Mouse (Mus musculus): ENCODE results near the gene Plcb1. TPM values are rescaled to one million over a fixed set of nuclear protein-coding genes. Genes with fewer than 3 reads are reported as not detected.

The Plcb1 gene
- polyA plus RNA-seq, 1 experiment from 2014 or later = 11.4 TPM

GRCm38 (mm10) chr2:134915035-134915434 is 129.2 kb downstream of the Plcb1 start:
- H3K4me2 ChIP-seq = no peak overlapping the region
- H3K27me3 ChIP-seq = no peaks in the 10 kb centered on the region
- no peaks in the 10 kb centered on the region for H3K36me3 ChIP-seq
- H3K4me1 ChIP-seq (replicated peaks) = peaks cover 9% of the 10 kb centered on the region; the same call in 1 of the 2 replicates
- H3K4me3 ChIP-seq (replicated peaks) = no peak overlapping the region
- H3K9ac ChIP-seq (replicated peaks) = no peak overlapping the region
- no peak for ATAC-seq (ENCODE audit: insufficient number of reproducible peaks, insufficient read depth, low FRiP score, low TSS enrichment, low read depth)
- 88% methylated on average over 3 of the region's 3 CpGs for WGBS
- H3K27ac ChIP-seq = no peak overlapping the region
- no peaks in the 10 kb centered on the region for H3K9me3 ChIP-seq

DNA sequence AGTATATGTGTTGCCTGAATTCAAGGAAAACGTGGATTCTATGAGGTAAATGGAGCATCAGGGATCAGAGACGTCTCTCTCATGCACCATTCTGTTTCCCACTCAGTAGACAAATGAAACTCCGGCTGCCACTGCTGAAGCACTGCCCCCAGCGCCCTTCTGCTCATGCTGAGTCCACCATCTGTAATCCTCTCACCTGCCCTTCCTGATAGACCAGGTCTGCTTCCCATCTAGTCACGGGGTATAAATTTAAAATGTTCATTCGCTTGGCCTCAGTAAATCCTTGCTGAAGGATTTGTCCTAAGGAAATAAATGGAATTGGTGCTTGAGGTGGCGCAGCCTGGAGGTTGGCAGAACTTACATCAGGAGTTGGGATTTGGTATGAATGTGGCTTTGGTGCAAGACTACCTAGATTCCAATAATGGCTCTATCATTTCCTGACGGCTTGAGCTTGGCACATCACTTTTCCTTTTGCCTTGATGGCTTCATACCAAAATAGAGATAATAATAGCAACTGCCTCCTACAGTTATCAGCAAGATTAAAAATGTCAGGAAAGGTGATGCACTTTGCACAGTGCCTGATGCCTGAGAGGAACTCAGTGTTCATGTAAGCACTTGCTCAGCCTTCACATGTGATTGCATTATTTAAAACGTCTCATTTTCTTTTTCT is 134.9 kb downstream of the Plcb1 start:
- Histone ChIP-seq H3K4me2 (no peak overlapping the region), H3K4me3 (replicated peaks) (no peak overlapping the region), H3K27ac (no peak overlapping the region), H3K9me3 (no peaks in the 10 kb centered on the region), H3K9ac (replicated peaks) (no peak overlapping the region), H3K36me3 (no peaks in the 10 kb centered on the region), H3K27me3 (no peaks in the 10 kb centered on the region), H3K4me1 (replicated peaks) (no peaks in the 10 kb centered on the region)
- WGBS = 79% methylated on average over 9 of the region's 9 CpGs
- ATAC-seq (ENCODE audit: insufficient number of reproducible peaks, insufficient read depth, low FRiP score, low TSS enrichment, low read depth) = no peak

DNA sequence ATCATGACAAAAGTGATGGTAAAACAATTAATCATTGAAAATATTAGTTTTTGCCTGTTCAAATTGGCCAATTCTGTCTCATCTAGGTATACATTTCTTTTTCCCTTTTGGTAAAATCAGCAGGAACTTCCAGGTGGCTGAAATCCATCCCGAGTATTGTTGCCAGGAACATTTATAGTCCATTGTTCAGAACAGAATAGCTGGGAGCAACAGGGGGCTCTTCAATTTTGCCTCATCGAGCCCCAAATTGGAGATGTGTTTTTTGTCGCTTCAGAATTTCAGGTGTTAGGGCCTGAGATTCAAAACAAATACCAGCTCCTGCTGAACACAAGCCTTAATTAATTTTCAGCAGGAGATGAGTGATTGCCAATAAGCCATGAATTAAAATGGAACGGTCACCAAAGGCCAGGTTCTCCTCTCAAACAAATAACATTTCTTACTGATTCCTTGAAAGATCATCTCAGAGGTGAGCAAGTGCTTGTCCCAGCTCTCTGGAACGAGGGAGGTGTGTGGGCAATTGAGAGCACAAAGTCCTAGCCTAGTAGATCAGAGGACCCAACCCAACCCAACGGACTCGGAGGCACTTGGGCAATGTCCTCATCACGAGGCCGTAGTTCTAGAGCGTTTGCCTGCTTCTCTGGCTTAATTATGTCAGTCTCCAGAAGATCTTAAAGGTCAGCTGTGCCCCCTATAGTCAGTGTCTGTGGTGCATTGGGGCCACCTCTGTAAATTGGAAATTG is 136.9 kb downstream of the Plcb1 start:
- H3K9ac ChIP-seq (replicated peaks) = no peak overlapping the region
- H3K9me3 ChIP-seq = no peaks in the 10 kb centered on the region
- ATAC-seq (ENCODE audit: insufficient number of reproducible peaks, insufficient read depth, low FRiP score, low TSS enrichment, low read depth) = no peak
- H3K27ac ChIP-seq = no peak overlapping the region
- 84% methylated on average over 10 of the region's 10 CpGs for WGBS
- H3K4me3 ChIP-seq (replicated peaks) = no peak overlapping the region
- H3K27me3 ChIP-seq = no peaks in the 10 kb centered on the region
- no peak overlapping the region for H3K4me2 ChIP-seq
- H3K4me1 ChIP-seq (replicated peaks) = no peaks in the 10 kb centered on the region
- no peaks in the 10 kb centered on the region for H3K36me3 ChIP-seq

DNA sequence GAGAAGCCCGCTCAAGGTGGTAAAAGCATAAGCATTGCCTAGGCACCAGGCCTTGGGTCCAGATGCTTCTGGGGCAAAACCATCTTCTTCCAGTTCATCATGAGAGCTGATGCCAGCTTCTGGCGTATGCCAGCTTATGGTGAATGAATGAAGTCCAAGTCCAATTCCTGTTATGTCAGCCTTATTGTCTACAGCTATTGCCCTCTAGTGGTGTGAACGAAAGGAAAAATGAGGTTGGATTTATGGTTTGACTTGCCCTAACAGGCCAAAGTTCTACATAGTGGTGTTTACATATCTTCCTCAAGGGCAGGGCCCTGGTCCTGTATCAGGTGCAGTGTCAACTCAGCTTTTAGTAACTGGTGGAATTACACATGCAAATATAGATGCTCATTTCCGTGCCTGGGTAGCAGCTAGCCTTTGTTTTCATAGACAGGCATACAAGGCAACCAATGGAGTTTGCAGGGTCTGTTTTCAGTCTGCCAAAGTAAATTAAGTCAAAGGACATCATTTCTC is 138.3 kb downstream of the Plcb1 start:
- no peak overlapping the region for H3K9ac ChIP-seq (replicated peaks)
- H3K4me2 ChIP-seq = no peak overlapping the region
- ATAC-seq (ENCODE audit: insufficient number of reproducible peaks, insufficient read depth, low FRiP score, low TSS enrichment, low read depth) = no peak
- 92% methylated on average over 4 of the region's 4 CpGs for WGBS
- no peaks in the 10 kb centered on the region for H3K27me3 ChIP-seq
- H3K9me3 ChIP-seq = no peaks in the 10 kb centered on the region
- no peak overlapping the region for H3K4me3 ChIP-seq (replicated peaks)
- no peaks in the 10 kb centered on the region for H3K36me3 ChIP-seq
- no peak overlapping the region for H3K27ac ChIP-seq
- H3K4me1 ChIP-seq (replicated peaks) = no peaks in the 10 kb centered on the region

GRCm38 (mm10) chr2:134926266-134926665 is 140.4 kb downstream of the Plcb1 start:
- Histone ChIP-seq H3K27me3 (no peaks in the 10 kb centered on the region), H3K9me3 (no peaks in the 10 kb centered on the region), H3K36me3 (no peaks in the 10 kb centered on the region), H3K4me3 (replicated peaks) (no peak overlapping the region), H3K27ac (no peak overlapping the region), H3K9ac (replicated peaks) (no peak overlapping the region), H3K4me2 (no peak overlapping the region), H3K4me1 (replicated peaks) (no peaks in the 10 kb centered on the region)
- ATAC-seq (ENCODE audit: insufficient number of reproducible peaks, insufficient read depth, low FRiP score, low TSS enrichment, low read depth) = no peak
- WGBS = 71% methylated on average over 1 of the region's 1 CpGs

DNA sequence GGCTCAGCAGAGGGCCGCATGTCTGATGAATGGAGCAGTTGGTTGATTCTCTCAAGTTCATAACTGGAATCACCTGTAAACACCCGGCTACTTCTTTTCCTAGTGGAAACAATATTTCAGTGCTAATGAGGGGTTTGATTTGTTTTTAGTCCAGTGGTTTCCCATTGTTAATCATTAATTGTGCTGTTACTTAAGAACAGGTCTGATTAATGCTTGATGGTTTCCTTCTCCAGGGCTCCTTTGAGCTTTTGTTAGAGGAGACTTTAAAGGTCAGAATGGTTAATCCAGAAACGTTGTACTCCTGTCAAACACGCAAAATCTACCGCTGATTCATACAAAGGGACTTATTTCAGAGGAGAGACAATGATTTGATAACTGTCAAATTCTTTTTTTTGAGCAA is 141.2 kb downstream of the Plcb1 start:
- Histone ChIP-seq H3K4me1 (replicated peaks) (no peaks in the 10 kb centered on the region), H3K9ac (replicated peaks) (no peak overlapping the region), H3K9me3 (no peaks in the 10 kb centered on the region), H3K4me3 (replicated peaks) (no peak overlapping the region), H3K36me3 (no peaks in the 10 kb centered on the region), H3K27ac (no peak overlapping the region), H3K27me3 (no peaks in the 10 kb centered on the region), H3K4me2 (no peak overlapping the region)
- 37% methylated on average over 5 of the region's 5 CpGs for WGBS
- ATAC-seq (ENCODE audit: insufficient number of reproducible peaks, insufficient read depth, low FRiP score, low TSS enrichment, low read depth) = no peak

DNA sequence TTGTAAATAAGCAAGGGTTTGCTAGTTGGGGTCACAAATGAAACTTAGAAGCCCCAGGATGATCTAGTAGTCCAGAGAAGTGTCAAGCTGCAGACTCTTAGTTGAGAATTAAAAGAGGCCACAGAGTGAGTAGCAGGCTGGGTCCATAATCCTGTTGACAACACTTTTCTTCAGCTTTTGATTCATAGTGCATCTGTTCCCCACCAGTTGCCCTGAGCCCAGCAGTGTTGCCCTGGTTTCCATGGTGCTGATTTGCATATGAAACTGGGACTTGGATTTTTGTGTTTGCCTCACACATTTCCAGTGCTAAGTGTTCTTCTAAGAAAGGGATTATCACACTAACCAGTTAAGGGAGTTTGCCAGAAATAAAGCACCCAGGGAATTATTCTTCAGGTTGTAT is 143.6 kb downstream of the Plcb1 start:
- no peak overlapping the region for H3K4me3 ChIP-seq (replicated peaks)
- no peak overlapping the region for H3K9ac ChIP-seq (replicated peaks)
- no peaks in the 10 kb centered on the region for H3K4me1 ChIP-seq (replicated peaks)
- no peaks in the 10 kb centered on the region for H3K9me3 ChIP-seq
- H3K4me2 ChIP-seq = no peak overlapping the region
- no peak overlapping the region for H3K27ac ChIP-seq
- H3K27me3 ChIP-seq = no peaks in the 10 kb centered on the region
- H3K36me3 ChIP-seq = no peaks in the 10 kb centered on the region
- ATAC-seq (ENCODE audit: insufficient number of reproducible peaks, insufficient read depth, low FRiP score, low TSS enrichment, low read depth) = no peak

- ATAC-seq (ENCODE audit: insufficient number of reproducible peaks, insufficient read depth, low FRiP score, low TSS enrichment, low read depth) = no peak
- WGBS = 81% methylated on average over 4 of the region's 4 CpGs
- H3K9ac ChIP-seq (replicated peaks) = no peak overlapping the region
These were observed 145.1 kb downstream of the Plcb1 start for GRCm38 (mm10) chr2:134930961-134931360.

GRCm38 (mm10) chr2:134931756-134932421 is 146.0 kb downstream of the Plcb1 start:
- H3K4me2 ChIP-seq = no peak overlapping the region
- H3K4me1 ChIP-seq (replicated peaks) = no peaks in the 10 kb centered on the region
- no peaks in the 10 kb centered on the region for H3K9me3 ChIP-seq
- H3K36me3 ChIP-seq = no peaks in the 10 kb centered on the region
- ATAC-seq (ENCODE audit: insufficient number of reproducible peaks, insufficient read depth, low FRiP score, low TSS enrichment, low read depth) = no peak
- no peak overlapping the region for H3K4me3 ChIP-seq (replicated peaks)
- WGBS = 67% methylated on average over 5 of the region's 5 CpGs
- no peak overlapping the region for H3K27ac ChIP-seq
- H3K27me3 ChIP-seq = no peaks in the 10 kb centered on the region
- no peak overlapping the region for H3K9ac ChIP-seq (replicated peaks)

More at GRCm38 (mm10) chr2:134930961-134931360, 145.1 kb downstream of the Plcb1 start:
- Histone ChIP-seq H3K27ac (no peak overlapping the region), H3K27me3 (no peaks in the 10 kb centered on the region), H3K36me3 (no peaks in the 10 kb centered on the region), H3K4me2 (no peak overlapping the region), H3K4me1 (replicated peaks) (no peaks in the 10 kb centered on the region), H3K9me3 (no peaks in the 10 kb centered on the region), H3K4me3 (replicated peaks) (no peak overlapping the region)

DNA sequence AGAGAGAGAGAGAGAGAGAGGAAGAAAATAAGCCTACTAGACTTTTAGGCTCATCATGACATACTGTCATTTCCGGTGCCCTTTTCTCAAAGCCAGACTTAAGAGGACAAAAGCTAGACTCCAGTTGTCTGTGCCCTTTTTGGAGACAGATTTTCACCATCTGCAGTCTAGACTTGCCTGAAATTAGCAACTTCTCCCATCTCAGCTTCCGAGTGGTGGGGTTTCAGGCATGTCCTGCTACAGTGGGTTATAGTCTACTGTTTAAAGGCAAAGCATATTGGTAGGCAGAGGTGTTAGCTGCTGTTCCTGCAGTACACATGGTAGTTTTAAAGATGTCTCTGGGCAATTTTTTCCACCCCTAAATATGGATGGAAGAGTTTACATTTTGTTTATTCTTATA is 149.6 kb downstream of the Plcb1 start:
- no peak for ATAC-seq (ENCODE audit: insufficient number of reproducible peaks, insufficient read depth, low FRiP score, low TSS enrichment, low read depth)
- no peaks in the 10 kb centered on the region for H3K4me1 ChIP-seq (replicated peaks)

DNA sequence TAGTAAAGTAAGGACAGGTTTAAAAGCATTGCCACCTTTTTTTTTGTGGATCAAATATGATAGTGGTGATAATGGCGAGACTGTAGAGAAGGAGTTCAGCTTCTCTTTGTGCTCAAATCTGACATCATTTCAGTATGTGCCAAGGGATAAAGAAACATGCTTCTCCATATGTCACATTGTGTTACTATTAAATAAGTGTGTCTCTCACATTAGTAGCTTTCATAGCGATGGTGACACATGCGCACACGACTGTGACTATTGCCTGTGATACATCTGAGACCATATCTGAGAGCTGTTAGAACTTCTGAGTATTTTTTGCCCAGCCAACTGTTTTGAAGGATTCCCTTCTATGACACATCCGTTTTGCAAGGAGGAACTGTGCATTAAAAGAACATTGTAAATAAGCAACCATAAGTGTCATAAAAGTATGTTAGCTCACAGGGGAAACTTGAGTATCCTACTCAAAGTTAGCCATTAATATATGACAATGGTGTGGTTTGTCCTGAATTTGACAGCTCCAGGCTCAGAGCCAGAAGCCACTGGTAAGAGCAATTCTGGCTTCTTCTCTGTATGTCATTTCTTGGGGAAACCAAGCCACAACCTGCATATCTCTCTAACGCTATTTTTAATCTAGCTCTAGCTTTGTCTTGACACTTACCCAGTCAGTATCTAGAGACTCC is 150.2 kb downstream of the Plcb1 start:
- Histone ChIP-seq H3K9ac (replicated peaks) (no peak overlapping the region), H3K27ac (no peak overlapping the region), H3K4me2 (no peak overlapping the region), H3K36me3 (no peaks in the 10 kb centered on the region), H3K4me1 (replicated peaks) (no peaks in the 10 kb centered on the region), H3K9me3 (no peaks in the 10 kb centered on the region), H3K4me3 (replicated peaks) (no peak overlapping the region), H3K27me3 (no peaks in the 10 kb centered on the region)
- no peak for ATAC-seq (ENCODE audit: insufficient number of reproducible peaks, insufficient read depth, low FRiP score, low TSS enrichment, low read depth)
- WGBS = 86% methylated on average over 6 of the region's 6 CpGs

More for the DNA sequence above, 149.6 kb downstream of the Plcb1 start:
- WGBS = 89% methylated on average over 2 of the region's 2 CpGs
- Histone ChIP-seq H3K27me3 (no peaks in the 10 kb centered on the region), H3K4me2 (no peak overlapping the region), H3K27ac (no peak overlapping the region), H3K9me3 (no peaks in the 10 kb centered on the region), H3K9ac (replicated peaks) (no peak overlapping the region), H3K4me3 (replicated peaks) (no peak overlapping the region), H3K36me3 (no peaks in the 10 kb centered on the region)

All from limb, embryonic 12.5 days (tissue).